Mouse (Mus musculus) retina, postnatal 1 day (tissue): ENCODE measurements around the gene Synm.

Source experiments
- DNase-seq: peaks from one replicate; pipeline ENCODE4 v3.0.0-alpha.2; 2012

The Synm gene

DNA sequence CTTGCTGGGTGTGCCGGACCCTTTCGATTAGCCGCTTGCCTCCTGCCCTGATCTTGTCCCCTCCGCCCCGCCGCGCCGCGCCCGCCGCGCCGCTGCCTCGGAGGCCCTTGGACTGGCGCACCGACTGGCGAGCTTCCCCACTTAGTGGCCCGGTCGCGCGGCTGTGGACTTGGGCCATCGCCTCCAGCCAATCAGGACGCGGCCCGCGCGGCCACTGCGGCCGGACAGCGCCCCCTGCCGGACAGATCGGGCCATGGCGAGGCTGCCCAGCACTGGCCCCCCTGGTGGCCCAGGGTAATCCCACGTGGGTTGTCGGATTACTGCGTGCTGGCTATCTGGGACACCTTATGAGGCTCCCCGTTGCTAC, at the start of gene Synm:
Gene Synm, minus strand, starts transcription at position 114 of the 367 bp plus-strand sequence.
- peak; percentile 95 for DNase-seq

DNA sequence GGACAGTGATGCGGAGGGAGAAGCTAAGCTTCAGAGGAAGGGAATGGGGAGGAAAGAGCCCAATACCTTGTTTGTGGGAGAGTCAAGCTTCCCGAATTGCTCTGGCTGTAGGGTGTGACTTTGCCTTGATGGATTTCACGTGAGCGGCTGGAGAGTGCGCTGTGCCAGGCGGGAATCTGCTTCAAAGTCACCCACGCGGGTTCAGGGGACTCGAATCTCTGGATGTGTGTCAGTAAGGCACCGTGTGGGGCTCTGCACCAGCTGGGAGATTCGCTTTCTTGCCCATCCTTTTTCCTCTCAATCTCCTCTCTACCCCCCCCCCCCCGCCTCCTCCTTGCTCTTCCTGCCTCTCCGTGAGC, 44.3 kb upstream of the Synm start:
- DNase-seq: no peak

DNA sequence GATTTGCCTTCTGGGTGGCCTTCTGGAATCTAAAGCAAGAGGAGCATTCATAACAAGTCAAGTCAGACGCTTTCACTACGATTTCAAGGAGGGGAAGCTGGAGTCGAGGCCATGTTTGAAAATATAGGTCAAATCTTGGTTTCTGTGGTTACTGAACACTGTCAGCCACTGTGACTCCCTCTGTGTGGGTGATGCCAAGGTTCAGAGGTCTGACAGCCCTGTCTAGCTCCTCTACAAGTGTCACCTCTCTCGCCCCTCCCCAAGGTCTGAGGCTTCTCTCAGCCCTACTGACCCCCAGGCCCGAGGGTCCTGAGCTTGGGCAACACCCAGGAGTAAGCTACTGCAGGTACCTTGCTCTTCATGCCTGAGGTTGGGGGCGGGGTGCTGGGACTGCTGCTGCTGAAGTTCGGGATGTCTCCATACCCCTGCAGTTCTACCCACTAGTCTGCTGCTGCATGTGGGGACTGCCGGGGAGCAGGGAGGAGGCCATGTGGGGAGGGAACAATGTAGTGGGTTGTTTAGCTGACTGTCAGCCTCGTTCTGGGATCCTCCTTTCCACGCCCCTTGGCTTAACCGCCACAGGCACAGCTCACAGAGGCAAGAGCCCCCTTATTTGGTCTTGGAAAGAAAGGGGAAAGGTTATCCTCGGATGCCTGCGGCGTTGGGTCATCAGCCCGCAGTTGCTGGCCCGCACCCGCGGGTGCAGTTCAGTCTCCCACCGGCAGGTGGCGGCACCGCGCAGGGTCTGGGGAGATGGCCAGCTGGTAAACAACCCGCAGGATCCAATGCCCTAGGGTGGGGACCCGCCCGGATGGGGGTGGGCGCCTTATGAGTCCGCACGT, 43.7 kb upstream of the Synm start:
- DNase-seq: peak; percentile 92

DNA sequence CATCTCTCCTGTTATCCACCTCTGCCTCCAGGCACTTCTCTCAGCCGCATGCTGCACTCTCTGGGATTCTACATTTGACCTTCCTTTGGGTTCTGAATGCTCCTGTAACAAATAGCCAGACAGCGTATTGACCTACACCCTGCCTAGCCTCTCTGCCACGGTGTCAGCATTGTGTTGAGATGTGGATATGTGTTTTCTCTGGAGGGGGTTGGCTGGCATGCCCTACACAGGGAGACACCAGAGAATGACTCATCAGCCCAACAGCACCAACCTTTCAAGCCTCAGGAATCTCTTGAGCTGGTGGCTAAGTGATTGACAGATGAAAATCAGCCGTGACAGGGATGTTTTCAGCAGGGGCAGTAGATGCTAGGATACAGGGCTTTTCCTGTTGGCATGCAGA, 41.5 kb upstream of the Synm start:
- no peak for DNase-seq

DNA sequence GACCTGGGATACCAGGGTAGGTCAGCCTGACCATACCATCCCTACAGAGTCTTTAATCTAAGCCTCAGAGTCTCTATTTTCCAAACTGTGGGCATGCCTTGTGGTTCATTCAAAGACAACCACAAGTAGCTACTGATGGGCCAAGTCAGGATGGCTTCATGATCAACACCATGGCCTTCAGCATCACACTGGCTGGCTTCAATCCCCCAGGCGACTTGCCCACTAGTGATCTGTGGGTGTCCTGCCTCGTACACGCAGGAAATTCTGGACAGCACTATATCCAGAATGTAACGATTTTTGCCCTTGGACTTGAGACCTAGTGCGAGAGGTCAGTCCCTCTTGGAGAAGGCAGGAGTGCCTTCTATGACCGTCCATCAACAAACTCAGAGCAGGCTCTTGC, 41.0 kb upstream of the Synm start:
- DNase-seq: no peak

DNA sequence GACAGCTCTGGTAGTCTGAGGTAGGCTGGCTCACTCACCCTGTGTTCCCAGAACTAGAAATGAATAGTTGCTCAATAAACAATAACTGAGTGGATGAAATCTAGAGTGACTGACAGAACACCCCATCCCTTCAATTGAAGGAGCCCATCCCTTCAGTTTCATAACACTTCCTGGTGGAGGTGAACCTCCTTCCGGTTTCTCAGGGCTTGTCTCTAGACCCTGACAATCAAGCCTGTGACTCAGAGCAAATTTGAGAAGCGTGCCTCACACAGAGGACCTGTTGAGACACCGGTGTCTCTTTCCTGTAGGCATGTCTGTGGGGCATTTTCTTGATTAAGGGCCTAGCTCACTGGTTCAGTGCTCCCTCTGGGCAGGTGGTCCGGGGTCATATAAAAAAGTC, 38.9 kb upstream of the Synm start:
- no peak for DNase-seq

DNA sequence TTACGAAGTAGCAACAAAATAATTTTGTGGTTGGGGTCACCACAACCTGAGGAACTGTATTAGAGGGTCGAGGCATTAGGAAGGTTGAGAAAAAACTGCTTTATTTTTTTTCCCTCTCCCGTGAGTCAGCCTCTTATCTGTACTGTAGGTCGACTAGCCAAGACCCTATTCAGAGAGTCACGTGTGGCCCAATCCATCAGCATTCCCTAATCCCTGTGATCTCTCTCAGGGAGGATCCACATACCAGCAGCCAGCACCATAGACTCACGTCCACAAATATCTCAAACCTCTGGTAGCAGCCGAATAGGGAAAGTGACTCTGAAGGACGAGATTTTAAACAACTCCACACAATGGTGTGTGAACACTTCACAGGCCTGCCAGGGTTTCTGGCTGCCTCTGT, 37.5 kb upstream of the Synm start:
- no peak for DNase-seq

DNA sequence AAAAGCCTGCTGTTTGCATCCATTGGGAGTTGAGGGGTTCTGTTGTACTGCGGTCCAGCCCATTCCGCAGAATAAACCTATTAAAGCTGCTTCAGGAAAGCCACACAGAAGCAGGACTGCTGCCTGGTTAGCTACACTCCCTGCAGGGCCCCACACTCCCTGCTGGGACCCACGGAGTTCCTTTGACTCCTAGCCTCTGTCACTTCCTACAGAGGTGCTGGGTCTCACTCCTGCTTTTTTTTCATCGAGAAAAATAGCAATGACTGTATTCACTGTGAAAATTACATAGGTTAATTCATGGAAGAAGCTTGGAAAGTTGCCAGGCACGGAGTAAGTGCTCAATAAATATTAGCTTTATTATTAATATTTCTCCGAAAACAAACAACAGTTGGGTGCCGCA, 33.9 kb upstream of the Synm start:
- no peak for DNase-seq

DNA sequence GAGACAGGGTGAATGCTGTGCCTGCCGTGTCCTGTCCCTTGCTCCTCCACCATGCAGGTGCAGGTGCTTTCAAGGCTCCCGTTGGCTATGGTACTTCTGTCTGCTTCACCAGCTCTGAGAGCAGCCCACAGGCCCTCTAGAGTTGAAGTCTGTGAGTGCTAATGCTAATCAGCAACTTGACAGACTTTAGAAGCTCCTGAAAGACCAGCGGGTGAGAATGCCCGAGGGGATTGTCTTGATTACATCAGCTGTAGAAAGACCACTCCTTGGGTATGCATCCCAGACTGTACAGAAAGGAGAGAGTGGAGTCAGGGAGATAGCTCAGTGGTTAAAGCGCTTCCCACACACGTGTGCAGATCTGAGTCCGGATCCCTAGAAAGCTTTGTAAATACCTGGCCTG, 31.7 kb upstream of the Synm start:
- DNase-seq: no peak

DNA sequence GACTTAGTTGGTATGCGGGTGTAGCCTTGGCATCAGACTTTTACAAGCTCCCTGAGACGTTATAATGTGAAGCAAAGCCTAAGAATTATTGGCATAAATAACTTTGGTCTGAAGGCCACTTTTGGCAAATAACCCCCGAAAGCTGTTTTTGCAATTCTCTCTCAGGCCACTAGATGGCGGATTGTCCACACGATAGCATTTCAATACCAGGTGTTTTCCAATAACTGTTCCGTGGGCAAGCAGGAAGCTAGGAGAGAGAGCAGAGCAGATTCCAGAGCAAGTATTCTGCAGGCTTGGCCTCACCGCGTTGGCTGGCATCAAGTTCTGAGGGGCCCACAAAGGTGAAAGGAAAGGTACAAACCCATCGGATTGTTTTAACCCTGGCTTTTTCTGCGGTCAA, 29.2 kb upstream of the Synm start:
- DNase-seq: peak; percentile 84

DNA sequence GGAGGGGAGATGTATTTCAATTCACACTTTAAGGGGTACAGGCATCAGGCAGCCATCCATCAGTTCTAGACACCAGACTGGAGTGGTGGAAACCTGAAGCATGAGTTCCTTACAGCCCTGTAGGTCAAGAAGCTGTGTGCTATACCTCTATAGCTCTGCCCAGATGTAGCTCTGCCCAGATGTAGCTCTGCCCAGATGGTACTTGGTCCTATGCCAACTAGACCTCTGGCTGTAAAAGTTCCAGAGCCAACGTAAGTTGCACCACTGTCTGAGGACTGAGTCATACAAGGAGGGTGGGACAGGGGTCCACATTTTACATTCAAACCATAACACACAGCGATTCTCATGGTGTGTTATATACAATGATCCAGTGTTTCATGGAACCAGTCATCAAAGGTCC, 28.3 kb upstream of the Synm start:
- DNase-seq: no peak

DNA sequence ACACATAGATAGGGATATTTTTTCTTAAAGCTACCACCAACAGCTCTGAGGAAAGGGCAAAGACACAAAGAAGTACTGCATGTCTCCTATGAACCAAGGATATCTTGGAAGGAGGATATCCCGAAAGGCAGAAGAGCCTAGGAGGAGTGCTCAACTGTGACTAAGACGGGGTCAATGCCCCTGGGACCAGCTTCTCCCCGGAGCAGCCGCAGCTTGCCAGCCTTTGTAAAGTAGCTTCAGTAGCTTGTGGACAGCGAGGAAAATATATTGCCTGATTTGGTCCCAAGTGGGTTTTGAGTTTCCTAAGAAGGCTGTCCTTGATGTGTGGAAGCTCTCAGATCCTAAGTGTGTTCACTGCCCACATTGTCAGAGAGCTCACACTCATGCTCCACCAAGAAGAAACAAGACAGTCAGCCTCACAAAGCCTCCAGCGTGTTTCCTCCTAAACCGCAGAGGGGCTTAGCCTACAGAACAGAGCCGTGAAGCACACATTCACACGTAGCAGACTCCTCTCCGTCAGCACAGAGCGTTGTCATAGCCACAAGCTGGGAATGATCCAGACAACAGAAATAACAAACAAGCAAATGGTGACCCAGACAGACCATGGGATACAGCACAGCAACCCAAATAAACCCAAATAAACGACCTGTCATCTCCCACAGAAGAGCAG, 17.2 kb upstream of the Synm start:
- DNase-seq: peak; percentile 41

DNA sequence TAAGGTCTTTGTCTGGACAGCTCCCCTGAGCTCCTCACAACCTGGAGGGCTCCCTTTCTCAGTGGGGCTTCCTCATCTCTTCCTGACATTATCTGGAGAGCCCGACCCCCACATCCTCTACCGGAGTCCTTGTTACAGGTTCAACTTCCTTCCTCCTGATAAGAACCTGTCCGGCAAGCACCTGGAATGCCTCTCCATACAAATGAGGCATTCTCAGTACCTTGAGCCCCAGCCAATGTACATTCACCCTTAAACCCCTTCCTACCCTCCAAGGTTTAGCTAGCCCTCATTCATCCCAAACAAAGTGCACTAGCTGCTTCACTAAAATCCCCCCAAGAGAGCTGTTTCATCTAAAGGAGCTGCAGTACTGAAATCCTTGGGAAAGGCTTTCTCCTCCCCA, 16.1 kb upstream of the Synm start:
- DNase-seq: no peak

DNA sequence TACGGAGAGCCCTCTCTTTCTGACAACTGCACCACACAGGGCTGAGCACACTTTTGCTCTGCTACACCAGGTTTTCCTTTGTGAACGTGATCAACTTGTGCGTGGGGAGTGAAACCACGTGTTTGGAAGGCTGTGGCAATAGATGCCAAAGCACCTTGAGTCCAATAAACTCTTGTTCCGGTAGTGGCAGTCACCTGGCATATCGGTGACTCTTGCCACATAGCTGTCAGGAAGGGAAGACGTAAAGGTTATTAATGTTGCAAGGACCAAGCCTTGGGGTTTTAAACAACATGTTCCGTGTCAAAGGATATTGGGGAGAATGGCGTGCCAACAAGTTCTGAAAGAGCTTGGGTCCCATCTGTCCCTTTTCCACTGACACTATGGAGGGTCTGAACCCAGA, 12.7 kb upstream of the Synm start:
- DNase-seq: no peak

DNA sequence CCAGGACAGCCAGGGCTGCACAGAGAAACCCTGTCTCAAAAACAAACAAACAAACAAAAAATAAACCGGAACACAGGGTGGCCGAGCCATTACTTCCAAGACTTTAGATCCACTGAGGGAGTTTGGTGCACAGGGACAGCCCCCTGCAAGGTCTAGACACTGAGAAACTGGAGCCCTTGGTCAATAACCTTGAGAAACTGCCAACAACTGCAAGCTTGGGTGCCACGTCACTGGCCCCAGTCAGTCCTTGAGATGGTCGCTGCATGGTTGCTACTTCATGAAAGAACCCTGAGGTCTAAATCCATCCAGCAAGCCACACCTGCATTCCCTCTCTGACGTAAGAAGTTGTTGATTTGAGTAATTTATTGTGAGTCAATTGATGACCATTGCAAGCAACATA, 9.9 kb upstream of the Synm start:
- DNase-seq: no peak

DNA sequence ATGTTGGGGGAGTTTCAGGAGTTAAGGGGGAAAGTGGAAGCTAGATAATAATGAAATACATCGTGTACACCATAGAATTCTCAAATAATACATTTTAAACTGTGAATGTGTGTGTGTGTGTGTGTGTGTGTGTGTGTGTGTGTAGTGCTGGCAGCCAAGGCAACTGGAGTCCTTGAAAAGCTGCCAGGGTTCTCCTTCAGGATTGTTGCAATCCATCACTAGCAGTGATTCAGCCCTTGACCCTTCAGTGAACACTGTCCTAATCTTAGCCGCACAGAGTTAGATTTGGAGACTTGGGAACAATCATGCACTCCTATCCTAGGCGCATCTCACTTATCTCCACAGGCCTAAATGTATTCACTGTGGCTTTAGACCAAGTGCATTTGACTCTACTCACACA, 8.6 kb upstream of the Synm start:
- no peak for DNase-seq

DNA sequence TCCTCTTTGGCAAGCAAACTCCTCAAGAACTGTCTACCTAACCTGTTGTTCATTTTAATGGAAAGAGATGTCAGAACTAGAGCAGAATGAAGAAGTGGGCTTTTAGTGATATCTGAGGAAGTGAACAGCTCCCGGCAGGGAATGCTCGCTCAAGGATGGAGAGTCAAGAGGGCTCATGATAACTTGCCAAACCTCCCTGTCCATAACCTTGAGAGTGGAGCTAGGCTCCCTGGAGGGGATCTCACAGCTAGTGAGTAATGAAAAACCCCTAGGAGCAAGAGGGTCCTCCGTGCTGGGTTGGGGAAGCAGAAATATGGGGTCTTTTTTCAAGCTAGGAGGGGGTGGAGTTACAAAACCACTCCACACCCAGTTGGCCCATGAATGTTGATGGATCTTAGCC, 4.1 kb upstream of the Synm start:
- no peak for DNase-seq

DNA sequence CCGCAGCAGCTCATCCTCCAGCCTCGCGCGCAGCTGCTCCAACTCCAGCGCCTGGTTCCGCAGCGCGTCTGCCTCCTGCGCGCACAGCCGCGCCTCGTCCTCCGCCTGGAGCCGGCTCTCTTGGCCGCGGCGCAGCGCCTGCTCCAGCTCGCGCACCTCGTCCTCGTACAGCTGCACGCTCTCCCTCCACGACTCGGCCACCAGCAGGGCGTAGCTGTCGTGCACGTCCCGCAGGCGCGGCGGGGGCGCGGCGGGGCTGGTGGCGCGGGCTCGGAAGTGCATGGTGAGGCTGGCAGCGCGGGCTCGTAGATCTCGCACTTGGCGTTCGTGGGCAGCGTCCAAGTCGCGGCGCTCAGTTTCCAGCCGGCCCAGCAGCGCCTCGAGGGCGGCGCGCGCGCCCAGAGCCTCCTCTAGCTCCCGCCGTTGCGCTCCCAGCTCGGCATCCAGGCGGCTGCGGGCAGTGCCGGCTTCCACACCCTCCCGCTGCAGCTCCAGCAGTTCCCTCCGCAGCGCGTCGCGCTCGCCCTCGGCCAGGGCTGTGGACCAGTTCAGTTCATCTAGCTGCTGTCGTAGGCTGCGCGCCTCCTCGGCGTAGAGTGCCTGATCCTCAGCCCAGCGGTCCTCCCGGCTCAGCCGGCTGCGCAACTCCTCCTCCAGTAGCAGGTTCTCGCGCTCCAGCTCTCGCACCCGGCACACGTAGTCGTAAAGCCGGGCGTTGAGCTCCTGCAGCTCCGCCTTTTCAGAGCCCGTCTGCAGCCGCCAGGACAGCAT, 499 bp downstream of the Synm start:
- DNase-seq: peak; percentile 81

DNA sequence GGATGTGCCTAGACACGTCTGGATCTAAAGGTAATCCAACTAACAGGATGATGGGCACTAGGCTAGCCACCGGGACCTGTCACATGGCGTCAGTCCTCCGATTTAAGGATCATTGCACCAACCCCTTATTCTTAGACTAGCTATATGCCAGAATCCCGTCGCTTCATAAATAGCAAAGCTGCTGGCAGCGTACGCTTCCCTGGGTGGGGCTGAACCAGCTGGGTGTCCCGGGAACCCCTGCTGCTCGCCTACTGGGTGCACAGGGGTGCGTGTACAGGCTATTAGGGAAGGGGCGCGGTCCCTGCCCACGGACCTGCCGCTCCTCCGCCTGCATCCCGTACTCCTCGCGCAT, 1.1 kb downstream of the Synm start:
- DNase-seq: no peak

DNA sequence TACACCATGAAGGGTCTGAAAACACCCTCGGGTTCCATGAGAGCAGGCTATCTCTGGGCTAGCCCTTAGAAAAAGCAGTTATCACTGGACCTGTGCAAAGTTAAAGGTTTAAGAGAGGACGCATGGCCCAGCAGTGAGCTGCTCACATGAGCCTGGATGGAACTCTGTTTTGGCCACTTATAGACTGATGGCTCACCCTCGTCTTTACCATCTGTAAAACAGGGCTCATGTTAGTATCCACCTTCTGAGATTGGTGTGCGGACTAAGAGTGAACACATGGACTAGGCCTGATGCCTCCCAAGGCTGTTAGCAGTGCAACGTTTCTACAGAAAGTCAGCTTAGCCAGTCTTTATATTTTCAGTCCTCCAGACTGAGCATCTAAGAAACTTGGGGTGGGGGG, 2.9 kb downstream of the Synm start:
- no peak for DNase-seq

DNA sequence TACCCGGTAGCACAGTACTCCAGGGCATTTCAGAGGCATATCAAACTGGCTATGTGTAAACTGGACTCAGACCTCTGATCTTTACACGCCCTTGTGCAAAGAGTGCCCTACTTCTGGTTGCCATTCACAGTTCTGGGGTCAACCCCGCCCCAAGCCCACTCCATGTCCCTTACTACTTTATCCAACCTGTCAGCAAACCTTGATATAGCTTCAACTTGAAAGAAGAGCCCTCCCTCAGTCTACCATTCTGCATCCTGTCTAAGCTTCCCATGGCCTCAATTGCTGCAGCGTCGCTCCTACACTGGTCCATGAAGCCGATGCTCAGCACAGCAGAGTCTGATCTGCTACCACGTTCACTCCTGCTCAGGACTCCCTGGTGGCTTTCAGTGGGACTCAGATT, 4.2 kb downstream of the Synm start:
- DNase-seq: no peak

DNA sequence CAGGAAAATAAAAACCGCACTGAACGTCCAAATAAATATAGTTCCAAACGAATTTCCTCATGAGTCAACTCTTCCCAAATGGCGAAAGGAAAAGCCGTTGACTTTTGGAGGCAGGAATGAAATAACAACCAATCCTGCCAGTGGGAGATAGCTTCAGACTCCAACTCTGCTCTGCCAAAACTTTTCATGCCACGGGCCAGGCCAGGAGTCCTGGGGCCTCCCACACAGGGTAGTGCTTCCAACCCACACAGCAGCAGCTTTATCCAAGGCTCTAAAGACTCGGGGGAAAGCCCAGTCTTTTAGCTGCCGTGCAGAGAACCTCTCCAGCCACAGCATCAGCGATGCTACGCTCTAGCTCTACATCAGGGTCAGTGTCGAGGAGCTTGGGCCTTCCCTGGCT, 4.9 kb downstream of the Synm start:
- DNase-seq: no peak

DNA sequence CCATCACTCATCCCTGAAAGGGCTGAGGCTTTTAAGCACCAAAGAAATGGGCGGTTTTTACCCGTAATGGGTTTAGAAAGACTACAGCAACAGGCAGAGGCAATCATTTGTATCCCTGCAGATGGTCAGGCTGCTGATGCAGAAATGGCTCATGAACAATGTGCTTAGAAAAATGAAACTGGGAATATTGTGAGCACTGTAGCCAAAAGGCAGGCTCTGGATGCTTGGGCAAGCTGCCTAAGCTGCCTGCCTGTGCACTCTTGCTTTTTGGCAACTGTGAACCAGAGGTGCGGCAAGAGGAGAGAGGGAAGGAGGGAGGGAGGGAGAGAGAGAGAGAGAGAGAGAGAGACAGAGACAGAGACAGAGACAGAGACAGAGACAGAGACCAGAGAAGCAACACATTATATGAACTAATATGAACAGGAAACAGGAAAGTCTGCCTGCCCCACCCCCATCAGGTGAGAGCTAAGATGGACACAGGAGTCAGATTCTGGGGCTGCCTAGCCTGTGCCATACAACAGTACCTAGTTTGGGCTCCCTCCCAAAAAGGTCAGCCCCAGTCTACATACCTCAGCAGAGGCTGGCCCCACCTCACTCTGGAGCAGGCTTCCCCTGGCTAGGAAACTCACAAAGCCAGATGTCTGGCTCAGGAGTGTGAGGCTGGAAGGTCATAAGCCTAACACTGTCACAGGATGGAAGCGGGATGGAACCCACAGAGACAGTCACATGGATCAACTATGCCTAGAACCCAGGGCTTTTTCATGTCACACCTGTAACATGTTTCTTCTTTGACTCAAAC, 9.9 kb downstream of the Synm start:
- no peak for DNase-seq
